Mouse (Mus musculus) midbrain, embryonic 13.5 days (tissue): Measurements from ENCODE around the gene Nell2. TPM values are rescaled to one million over a fixed set of nuclear protein-coding genes. Genes with fewer than 3 reads are reported as not detected.
"Not testable (repeated sequence)": the region's sequence is repeated elsewhere in the genome, so short reads cannot be mapped to it uniquely, and the experiment has no call there.

ENCODE experiments used
- ATAC-seq: fragments of 200-750 bp; cut with Nextera tagmentation; 2 replicates; pipeline ENCODE4 v1.8.0; 2017; ENCODE audit warnings: mild to moderate bottlenecking, moderate TSS enrichment, moderate library complexity
- H3K27ac ChIP-seq: fragments of 300-500 bp; sonication (generic); 2 replicates; pipeline ENCODE4 v1.5.1; 2015; ENCODE audit warnings: inconsistent platforms, mild to moderate bottlenecking, moderate library complexity
- H3K27me3 ChIP-seq: fragments of 300-500 bp; sonication (generic); 2 replicates; pipeline ENCODE4 v1.6.1; 2015; ENCODE audit warnings: mild to moderate bottlenecking, inconsistent platforms
- H3K36me3 ChIP-seq: fragments of 300-500 bp; sonication (generic); 2 replicates; pipeline ENCODE4 v1.6.1; 2015; ENCODE audit warnings: mild to moderate bottlenecking, inconsistent platforms
- H3K4me1 ChIP-seq: fragments of 300-500 bp; sonication (generic); replicated peaks from 2 replicates; pipeline ENCODE4 v1.6.1; 2015; ENCODE audit warnings: inconsistent platforms
- H3K4me2 ChIP-seq: fragments of 300-500 bp; sonication (generic); replicated peaks from 2 replicates; pipeline ENCODE4 v1.6.1; 2015; ENCODE audit warnings: moderate library complexity, mild to moderate bottlenecking, inconsistent platforms
- H3K4me3 ChIP-seq: fragments of 300-500 bp; sonication (generic); replicated peaks from 2 replicates; pipeline ENCODE4 v1.5.1; 2015; ENCODE audit warnings: mild to moderate bottlenecking, inconsistent platforms
- H3K9ac ChIP-seq: fragments of 300-500 bp; sonication (generic); replicated peaks from 2 replicates; pipeline ENCODE4 v1.6.1; 2015; ENCODE audit warnings: mild to moderate bottlenecking, inconsistent platforms
- H3K9me3 ChIP-seq: fragments of 300-500 bp; sonication (generic); 2 replicates; pipeline ENCODE4 v1.6.1; 2016; ENCODE audit warnings: mild to moderate bottlenecking, inconsistent platforms
- WGBS: fragments of 180-500 bp; shearing (Covaris S2); methylation state at CpG from one replicate; pipeline ENCODE4 v1.1.7; 2015; 5-methylcytosine and 5-hydroxymethylcytosine counted together
- polyA plus RNA-seq: library from polyadenylated mRNA; unstranded; fragments of >200 nt; fragmentation: Nextera tagmentation; extraction: Ambion mirVana; gene quantifications from 2 replicates; pipeline ENCODE4 v1.2.1, GENCODE M21; 2015

Gene Nell2
- polyA plus RNA-seq, 1 experiment from 2014 or later, result 153 TPM

GRCm38 (mm10) chr15:95525997-95526396 lies 2.4 kb downstream of the Nell2 start:
- WGBS, result 7% methylated on average over 5 of the region's 5 CpGs
- Histone ChIP-seq H3K27me3 (peaks cover 4% of the 10 kb centered on the region; the same call in 1 of the 2 replicates), H3K4me2 (peak overlapping the region; percentile 71), H3K27ac (peak overlapping the region; percentile 39; the same call in 1 of the 2 replicates), H3K4me3 (peak overlapping the region; percentile 77), H3K36me3 (peaks cover 4% of the 10 kb centered on the region; the same call in 1 of the 2 replicates), H3K9ac (peak overlapping the region; percentile 86), H3K4me1 (peaks cover 30% of the 10 kb centered on the region), H3K9me3 (no peaks in the 10 kb centered on the region)
- no peak for ATAC-seq

DNA sequence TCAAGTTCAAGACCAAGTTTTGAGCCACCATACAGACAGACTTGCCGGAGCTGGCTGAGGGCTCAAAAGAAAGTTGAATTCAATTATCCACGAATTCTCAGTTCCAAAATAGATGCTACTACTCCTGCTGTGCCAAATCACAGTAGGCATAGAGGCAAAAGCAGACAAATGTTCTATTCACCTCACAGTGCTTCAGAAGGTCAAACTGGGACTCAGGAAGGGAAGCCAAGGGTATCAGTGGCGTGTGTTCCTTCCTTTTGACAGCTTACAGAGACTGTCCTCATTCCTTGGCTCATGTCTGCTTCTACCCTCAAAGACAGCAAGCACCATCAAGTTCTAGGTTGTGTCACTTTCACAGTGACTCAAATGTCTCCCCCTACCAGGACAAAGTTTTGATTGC lies 10.2 kb downstream of the Nell2 start:
- Histone ChIP-seq H3K27me3 (no peaks in the 10 kb centered on the region), H3K9ac (no peak overlapping the region), H3K4me3 (no peak overlapping the region), H3K4me2 (no peak overlapping the region), H3K4me1 (no peaks in the 10 kb centered on the region), H3K27ac (no peak overlapping the region), H3K36me3 (peaks cover 19% of the 10 kb centered on the region), H3K9me3 (no peaks in the 10 kb centered on the region)
- ATAC-seq, result no peak
- WGBS, result 75% methylated on average over 3 of the region's 3 CpGs

- not testable (repeated sequence) for H3K4me1 ChIP-seq, H3K27ac ChIP-seq, ATAC-seq, H3K4me3 ChIP-seq, H3K9ac ChIP-seq, H3K9me3 ChIP-seq, H3K4me2 ChIP-seq, H3K36me3 ChIP-seq, H3K27me3 ChIP-seq
- 90% methylated on average over 2 of the region's 2 CpGs for WGBS
Measured at GRCm38 (mm10) chr15:95513306-95513705, 15.1 kb downstream of the Nell2 start.

DNA sequence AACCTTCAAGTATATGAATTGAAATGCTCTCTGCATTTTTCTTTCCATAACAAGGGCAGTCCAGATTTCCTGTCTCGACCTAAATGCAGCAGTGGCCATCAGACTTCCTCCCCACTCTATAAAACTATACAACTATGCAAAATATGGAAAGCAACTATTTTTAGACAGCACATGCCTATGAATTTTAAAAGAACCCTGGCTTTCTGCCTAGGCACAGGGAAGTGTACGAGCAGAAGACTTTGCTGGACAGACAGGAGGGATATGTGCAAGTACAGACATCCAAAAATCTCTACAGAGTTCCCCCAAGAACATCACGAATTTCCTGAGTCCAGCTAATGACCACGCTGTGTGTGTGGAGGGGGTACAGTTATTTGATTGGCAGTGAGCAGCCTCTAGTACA lies 32.7 kb downstream of the Nell2 start:
- Histone ChIP-seq H3K4me3 (no peak overlapping the region), H3K27me3 (no peaks in the 10 kb centered on the region), H3K9me3 (no peaks in the 10 kb centered on the region), H3K36me3 (no peaks in the 10 kb centered on the region), H3K4me1 (no peaks in the 10 kb centered on the region), H3K27ac (no peak overlapping the region), H3K9ac (no peak overlapping the region), H3K4me2 (no peak overlapping the region)
- no peak for ATAC-seq
- 92% methylated on average over 4 of the region's 4 CpGs for WGBS

DNA sequence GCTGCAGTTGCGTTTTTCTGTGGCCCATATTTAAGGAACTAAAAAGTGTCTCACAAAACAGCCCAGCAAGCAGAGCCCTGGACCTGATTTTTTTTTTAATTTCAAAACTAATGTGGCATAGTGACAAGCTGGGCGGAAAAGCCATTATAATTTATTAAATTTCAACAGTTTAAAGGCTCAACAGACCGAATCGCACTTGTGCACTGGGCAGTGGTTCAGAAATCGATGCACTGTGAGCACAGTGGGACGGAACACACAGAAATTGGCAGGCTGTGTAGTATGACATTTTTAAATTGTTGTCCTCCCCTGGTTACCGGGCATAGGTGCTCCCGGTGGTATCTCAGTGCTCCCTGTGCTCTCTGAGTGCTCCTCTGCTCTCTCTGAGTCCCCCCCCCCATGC lies 33.2 kb downstream of the Nell2 start:
- Histone ChIP-seq H3K4me3 (no peak overlapping the region), H3K4me1 (peaks cover under 1% of the 10 kb centered on the region; the same call in 1 of the 2 replicates), H3K4me2 (no peak overlapping the region), H3K9ac (no peak overlapping the region), H3K9me3 (no peaks in the 10 kb centered on the region), H3K36me3 (no peaks in the 10 kb centered on the region), H3K27ac (no peak overlapping the region), H3K27me3 (no peaks in the 10 kb centered on the region)
- no peak for ATAC-seq
- WGBS, result 92% methylated on average over 8 of the region's 8 CpGs

- no peak overlapping the region for H3K9ac ChIP-seq
- ATAC-seq, result no peak
- H3K4me1 ChIP-seq, result peaks cover 13% of the 10 kb centered on the region
- H3K27ac ChIP-seq, result no peak overlapping the region
- H3K9me3 ChIP-seq, result no peaks in the 10 kb centered on the region
- H3K4me3 ChIP-seq, result no peak overlapping the region
- WGBS, result 77% methylated on average over 5 of the region's 5 CpGs
- no peaks in the 10 kb centered on the region for H3K36me3 ChIP-seq
- H3K27me3 ChIP-seq, result no peaks in the 10 kb centered on the region
- H3K4me2 ChIP-seq, result no peak overlapping the region
Measured at GRCm38 (mm10) chr15:95492201-95492600, 36.2 kb downstream of the Nell2 start.

DNA sequence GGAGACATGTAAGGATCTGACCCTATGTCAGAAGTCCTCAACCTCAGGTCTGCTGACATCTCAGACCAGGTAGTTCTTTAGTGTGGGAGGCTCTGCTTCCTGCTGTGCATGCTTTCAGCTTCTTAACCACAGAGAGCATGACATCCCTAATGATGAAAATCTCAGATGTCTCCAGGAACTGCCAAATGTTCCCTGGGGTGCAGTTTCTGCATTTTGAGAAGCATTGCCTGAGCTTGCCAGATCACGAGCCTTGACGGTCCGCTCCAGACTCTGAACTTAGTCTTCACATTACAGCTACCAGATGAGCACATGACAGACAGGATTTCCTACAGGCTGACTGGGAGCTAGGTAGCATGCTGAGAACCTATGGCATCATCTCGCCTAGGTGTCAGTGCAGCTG lies 39.2 kb downstream of the Nell2 start:
- Histone ChIP-seq H3K9me3 (no peaks in the 10 kb centered on the region), H3K27ac (no peak overlapping the region), H3K9ac (no peak overlapping the region), H3K4me2 (no peak overlapping the region), H3K4me3 (no peak overlapping the region), H3K36me3 (no peaks in the 10 kb centered on the region), H3K4me1 (peaks cover 25% of the 10 kb centered on the region), H3K27me3 (no peaks in the 10 kb centered on the region)
- no peak for ATAC-seq
- WGBS, result 65% methylated on average over 4 of the region's 4 CpGs

GRCm38 (mm10) chr15:95487961-95488360 lies 40.4 kb downstream of the Nell2 start:
- no peak for ATAC-seq
- peaks cover 25% of the 10 kb centered on the region for H3K4me1 ChIP-seq
- H3K4me2 ChIP-seq, result no peak overlapping the region
- no peak overlapping the region for H3K27ac ChIP-seq
- no peak overlapping the region for H3K9ac ChIP-seq
- no peaks in the 10 kb centered on the region for H3K27me3 ChIP-seq
- H3K36me3 ChIP-seq, result no peaks in the 10 kb centered on the region
- 79% methylated on average over 5 of the region's 5 CpGs for WGBS
- H3K9me3 ChIP-seq, result no peaks in the 10 kb centered on the region
- no peak overlapping the region for H3K4me3 ChIP-seq

DNA sequence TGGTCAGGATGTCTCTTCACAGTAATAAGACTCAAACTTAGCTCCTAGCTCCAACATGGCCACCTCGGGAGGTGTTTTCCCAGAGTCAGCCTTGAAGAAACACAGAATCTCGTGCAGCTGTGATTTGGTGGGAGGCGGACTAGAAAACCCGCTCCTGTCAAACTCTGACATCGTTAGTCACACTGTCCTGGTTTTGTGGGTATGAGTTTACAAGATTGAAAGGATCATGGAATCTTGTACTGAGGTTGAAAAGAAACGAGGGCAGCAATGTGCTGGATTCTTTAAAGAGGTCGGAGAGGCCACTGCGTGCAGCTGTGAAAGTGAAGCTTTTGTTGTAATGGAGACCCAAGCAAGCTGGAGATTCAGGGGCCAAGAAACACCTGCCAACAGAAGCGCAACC lies 46.4 kb downstream of the Nell2 start:
- no peak overlapping the region for H3K27ac ChIP-seq
- no peaks in the 10 kb centered on the region for H3K27me3 ChIP-seq
- WGBS, result 66% methylated on average over 9 of the region's 9 CpGs
- no peak for ATAC-seq
- H3K36me3 ChIP-seq, result no peaks in the 10 kb centered on the region
- no peaks in the 10 kb centered on the region for H3K9me3 ChIP-seq
- no peak overlapping the region for H3K4me2 ChIP-seq
- peaks cover 13% of the 10 kb centered on the region; the same call in 1 of the 2 replicates for H3K4me1 ChIP-seq
- H3K9ac ChIP-seq, result no peak overlapping the region
- no peak overlapping the region for H3K4me3 ChIP-seq

DNA sequence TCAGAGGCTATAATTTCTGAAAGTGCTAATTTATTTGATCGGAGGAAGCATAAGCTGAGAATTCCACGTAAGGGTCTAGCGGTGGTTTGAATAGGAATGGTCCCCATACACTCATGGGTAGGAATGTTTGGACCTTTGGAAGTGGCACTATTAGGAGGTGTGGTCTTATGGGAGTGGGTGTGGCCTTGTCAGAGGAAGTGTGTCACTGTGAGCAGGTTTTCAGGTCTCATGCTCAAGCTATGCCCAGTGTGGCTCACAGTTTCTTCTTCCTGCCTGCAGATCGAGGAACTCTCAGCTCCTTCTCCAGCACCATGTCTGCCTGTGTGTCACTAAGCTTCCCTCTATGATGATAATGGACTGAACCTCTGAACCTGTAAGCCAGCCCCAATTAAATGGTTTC lies 46.8 kb downstream of the Nell2 start:
- WGBS, result 91% methylated on average over 4 of the region's 4 CpGs
- ATAC-seq, result no peak
- Histone ChIP-seq H3K4me2 (no peak overlapping the region), H3K4me1 (peaks cover 10% of the 10 kb centered on the region; the same call in 1 of the 2 replicates), H3K9me3 (no peaks in the 10 kb centered on the region), H3K36me3 (no peaks in the 10 kb centered on the region), H3K27ac (no peak overlapping the region), H3K9ac (no peak overlapping the region), H3K27me3 (no peaks in the 10 kb centered on the region), H3K4me3 (no peak overlapping the region)

- Histone ChIP-seq H3K9me3 (no peaks in the 10 kb centered on the region), H3K4me1 (0 out of 2 replicates have a peak, but pooled peaks cover 3% of the 10 kb centered on the region), H3K4me2 (no peak overlapping the region), H3K27ac (no peak overlapping the region), H3K4me3 (no peak overlapping the region), H3K27me3 (no peaks in the 10 kb centered on the region), H3K9ac (no peak overlapping the region), H3K36me3 (peaks cover 12% of the 10 kb centered on the region)
- no peak for ATAC-seq
- WGBS, result 95% methylated on average over 3 of the region's 3 CpGs
Measured at GRCm38 (mm10) chr15:95476440-95476839, 51.9 kb downstream of the Nell2 start.

- H3K9ac ChIP-seq, result no peak overlapping the region
- no peak overlapping the region for H3K27ac ChIP-seq
- H3K4me1 ChIP-seq, result 0 out of 2 replicates have a peak, but pooled peaks cover 3% of the 10 kb centered on the region
- ATAC-seq, result no peak
- no peaks in the 10 kb centered on the region for H3K9me3 ChIP-seq
- 90% methylated on average over 6 of the region's 6 CpGs for WGBS
- peaks cover 13% of the 10 kb centered on the region for H3K36me3 ChIP-seq
- H3K4me2 ChIP-seq, result no peak overlapping the region
- no peak overlapping the region for H3K4me3 ChIP-seq
- H3K27me3 ChIP-seq, result no peaks in the 10 kb centered on the region
Measured at GRCm38 (mm10) chr15:95473976-95474375, 54.4 kb downstream of the Nell2 start.

- ATAC-seq, result no peak
- Histone ChIP-seq H3K9me3 (no peaks in the 10 kb centered on the region), H3K4me1 (peaks cover 5% of the 10 kb centered on the region; the same call in 1 of the 2 replicates), H3K36me3 (peaks cover 7% of the 10 kb centered on the region), H3K9ac (no peak overlapping the region), H3K4me2 (no peak overlapping the region), H3K27ac (peak overlapping the region; percentile 1; the same call in 1 of the 2 replicates), H3K27me3 (no peaks in the 10 kb centered on the region), H3K4me3 (no peak overlapping the region)
- 75% methylated on average over 6 of the region's 6 CpGs for WGBS
Measured at GRCm38 (mm10) chr15:95467195-95467594, 61.2 kb downstream of the Nell2 start.
